Mouse (Mus musculus): ENCODE measurements around the gene Tas1r3.

Gene Tas1r3

DNA sequence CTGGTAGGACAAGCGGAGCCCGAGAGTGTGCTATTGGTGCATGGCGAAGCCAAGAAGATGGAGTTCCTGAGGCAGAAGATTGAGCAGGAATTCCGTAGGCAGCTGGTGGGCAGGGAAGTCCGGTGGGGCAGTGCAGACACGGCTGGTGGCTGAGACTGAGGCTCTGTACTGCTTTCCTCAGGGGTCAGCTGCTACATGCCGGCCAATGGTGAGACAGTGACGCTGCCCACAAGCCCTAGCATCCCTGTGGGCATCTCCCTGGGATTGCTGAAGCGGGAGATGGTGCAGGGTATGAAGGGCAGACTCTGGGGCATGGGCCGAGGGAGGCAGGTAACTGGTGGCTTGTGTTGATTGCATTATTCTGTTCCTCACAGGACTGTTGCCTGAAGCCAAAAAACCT is 24.5 kb upstream of the Tas1r3 start:
- DNase-seq (ENCODE audit: low spot score) = no peak

DNA sequence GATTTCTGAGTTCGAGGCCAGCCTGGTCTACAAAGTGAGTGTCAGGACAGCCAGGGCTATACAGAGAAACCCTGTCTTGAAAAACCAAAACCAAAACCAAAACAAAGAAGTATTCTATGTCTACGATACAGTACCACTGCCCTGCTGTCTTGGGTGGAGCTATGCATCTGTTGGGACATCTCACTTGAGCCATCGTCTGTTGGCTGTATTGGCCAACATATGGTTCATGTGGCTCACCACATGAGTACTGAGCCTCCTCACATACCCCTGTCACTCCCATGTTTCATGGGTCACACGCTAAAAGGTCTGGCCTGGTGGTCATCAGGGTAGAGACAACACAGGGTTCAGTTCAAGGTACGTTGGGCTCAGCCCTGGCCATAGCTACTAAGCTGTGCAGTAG is 23.2 kb upstream of the Tas1r3 start:
- DNase-seq (ENCODE audit: low spot score) = no peak

DNA sequence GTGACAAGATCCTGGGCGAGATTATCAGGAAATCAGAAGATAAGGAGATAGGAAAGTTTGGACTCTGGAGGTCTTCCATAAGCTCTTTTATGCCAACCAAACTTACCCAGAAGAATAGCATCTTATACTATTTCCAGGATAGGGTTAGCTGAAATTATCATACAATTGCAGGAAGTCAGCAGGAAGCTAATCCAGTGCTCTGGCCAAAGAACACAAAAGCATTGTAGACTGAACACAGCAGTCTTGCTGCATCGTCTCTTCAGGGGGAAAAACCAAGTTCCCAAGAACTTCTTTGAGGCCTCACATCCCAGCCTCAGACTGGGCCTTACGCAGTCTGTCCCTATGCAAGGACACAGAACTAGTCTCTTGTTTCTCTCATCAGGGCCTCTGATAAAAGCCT is 20.4 kb upstream of the Tas1r3 start:
- DNase-seq (ENCODE audit: low spot score) = no peak

DNA sequence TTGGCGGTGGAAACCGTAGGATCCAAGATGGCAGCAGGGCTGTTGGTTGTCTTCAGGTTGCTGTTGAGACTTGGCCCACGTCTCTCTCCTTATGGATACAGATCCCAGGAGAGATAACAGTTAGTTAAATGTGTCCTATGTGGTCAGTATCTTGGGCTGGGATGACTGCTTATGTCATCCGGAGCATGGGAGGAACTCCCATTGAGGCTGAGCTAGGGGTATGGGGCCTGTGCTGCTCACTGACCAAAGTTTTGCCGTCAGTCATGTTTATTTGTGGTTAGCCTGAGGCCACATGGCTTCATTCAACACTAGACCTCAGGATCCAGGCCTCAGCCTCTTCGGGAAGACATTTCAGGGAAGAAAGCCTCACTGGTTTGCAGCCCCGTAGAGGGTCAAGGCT is 8.2 kb upstream of the Tas1r3 start:
- DNase-seq (ENCODE audit: low spot score) = no peak

DNA sequence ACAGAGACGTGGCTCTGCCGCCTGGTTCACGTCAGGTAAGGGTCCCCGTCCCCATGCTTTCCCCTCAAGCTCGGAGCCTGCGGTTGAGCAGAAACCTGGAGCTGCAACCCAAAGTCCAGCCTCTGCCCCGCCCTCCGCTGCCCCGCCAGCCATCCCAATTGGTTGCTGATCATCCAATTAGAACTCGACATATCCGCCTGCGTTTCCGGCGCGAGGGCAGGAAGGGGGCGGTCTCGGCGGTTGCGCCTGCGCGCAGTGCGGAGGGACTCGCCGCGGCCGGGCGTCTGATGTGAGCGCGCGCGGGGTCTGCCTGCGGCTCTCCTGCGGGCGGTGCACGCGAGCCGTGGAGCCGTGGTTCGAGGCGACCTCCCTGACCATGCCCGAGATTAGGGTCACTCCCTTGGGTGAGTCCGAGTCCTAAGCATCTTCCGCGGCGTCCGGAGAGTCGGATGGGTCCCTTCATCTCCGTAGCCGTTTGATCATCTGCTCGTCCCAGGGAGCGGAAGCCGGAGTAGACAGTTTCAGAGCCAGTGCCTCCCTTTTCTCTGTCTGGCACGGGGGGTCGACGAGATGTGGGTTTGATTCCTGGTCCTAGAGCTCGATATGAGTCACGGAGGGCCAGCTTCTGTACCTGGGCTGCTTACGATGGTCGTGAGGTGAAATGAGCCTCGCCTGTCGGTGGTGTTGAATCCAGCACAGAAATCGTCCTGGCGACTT is 6.3 kb upstream of the Tas1r3 start, which contains the start of the genes Cptp and Ints11:
Cptp (minus strand) TSS at position 124 of the 717 bp plus-strand sequence.
Ints11 (plus strand) TSS at position 230 of the 717 bp plus-strand sequence.
- DNase-seq (ENCODE audit: low spot score) = peak; percentile 97

DNA sequence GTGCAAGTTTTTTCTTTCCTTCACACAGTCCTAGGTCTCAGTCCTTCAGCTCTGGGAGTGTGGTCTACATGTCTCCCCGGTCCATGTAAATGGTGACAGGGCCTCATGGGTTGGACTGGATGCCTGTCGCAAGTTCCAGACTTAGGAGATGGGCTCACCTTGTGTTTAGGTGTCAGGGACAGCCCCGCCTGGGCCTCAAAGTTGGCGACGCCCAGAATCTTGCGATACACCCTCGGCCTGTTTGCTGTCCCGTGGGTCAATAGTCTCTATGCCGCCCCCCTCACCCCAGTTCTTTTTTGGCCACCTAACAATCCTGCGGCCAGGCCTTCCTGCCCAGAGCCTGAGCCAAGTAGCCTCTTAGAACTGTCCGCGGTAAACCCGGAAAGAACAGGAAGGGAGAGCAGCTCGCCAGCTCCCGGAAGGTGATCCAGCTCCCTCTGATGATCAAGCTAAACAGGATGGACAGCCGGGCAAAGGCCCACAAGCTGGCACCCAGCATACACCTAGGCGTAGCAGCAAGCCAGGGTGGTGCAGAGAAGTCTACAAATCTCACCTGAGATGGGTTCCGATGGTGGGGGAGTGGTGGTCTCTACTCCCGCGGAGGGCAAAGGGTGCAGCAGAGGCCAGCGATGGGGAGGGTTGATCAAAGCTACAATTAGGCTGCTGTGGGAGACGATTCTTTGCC is 5.6 kb upstream of the Tas1r3 start:
- DNase-seq (ENCODE audit: low spot score) = peak; percentile 46

DNA sequence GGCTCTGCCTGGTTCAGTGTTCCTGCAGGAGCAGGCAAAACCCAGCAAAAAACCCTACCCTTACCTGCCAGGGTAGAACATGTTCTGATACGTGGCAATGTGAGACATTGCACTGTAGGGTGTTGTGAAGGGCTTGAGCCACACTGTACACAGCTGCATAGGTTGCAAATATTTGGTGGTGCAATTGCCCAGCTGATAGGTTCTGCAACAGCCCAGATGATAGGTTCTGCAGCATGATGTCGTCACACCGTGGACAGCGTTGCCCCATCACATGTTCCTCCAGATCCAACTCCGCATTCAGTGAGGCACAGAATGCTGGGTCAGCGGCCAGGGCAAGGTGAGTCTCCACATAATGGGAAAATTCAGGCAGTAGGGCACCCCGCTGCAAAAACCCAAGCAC is 1.4 kb downstream of the Tas1r3 start:
- no peak for DNase-seq (ENCODE audit: low spot score)

DNA sequence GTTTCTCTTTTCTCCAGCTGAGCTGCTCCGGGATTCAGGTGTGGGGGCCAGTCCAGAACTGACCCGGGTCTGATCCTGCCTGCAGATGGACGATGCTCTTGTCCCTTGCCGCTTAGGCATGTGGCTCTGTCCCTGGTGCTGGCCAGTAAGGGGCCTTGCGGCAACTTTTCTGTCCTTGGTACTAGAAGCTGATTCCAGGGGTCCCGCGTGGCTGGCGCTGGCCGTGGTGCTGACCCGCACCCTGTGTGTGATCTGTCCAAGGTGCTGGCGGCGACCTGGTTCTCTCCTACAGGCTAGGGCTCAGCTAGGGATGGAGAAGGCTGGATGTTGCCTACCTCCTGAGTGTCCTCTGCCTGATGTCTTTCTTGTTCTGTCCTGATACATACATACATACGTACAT is 3.8 kb downstream of the Tas1r3 start:
- DNase-seq (ENCODE audit: low spot score) = no peak

DNA sequence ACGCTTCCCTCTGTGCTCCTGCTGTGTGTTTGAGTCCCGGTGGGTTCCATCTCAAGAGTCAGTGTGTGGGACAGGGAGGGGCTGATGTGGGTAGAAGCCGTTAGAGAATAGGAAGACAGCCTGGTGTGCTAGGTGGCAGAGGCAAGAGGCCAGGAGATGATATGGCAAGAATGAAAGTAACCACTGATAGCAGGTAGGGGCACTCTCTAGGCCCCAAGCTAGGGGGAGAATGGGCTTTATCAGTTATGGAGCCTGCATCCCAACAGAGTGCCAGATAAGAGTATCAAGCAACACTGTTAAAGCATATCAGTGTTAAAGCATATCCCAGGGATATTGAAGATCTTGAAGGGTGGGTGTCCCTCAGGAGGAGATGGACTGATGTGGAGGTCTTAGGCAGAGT is 6.3 kb downstream of the Tas1r3 start:
- DNase-seq (ENCODE audit: low spot score) = no peak

DNA sequence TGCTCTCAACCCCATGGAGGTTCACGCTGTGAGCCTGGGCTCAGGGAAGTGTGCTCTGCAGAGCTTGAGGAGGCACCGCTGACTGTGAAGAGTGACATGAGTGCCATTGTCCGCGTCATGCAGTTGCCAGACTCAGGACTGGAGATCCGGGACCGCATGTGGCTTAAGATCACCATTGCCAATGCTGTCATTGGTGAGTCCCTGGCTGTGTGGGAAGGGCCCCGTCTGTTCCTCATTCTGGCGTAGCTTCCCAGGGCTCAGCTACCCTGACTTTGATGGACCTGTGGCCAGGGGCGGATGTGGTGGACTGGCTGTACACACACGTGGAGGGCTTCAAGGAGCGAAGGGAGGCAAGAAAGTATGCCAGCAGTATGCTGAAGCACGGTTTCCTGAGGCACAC is 7.1 kb downstream of the Tas1r3 start:
- no peak for DNase-seq (ENCODE audit: low spot score)

DNA sequence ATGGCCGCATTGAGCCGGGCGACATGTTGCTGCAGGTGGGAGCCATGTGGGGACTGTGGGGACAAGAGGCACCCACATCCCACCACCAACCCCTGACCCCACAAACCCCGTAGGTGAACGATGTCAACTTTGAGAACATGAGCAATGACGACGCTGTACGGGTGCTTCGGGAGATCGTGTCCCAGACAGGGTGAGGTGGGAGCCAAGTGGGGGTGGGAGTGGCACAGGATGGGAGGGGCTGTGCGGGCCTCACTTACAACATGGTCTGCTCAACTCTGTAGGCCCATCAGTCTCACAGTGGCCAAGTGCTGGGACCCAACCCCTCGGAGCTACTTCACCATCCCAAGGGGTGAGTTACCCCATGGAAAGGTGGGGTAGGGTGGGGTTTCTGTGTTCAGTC is 8.2 kb downstream of the Tas1r3 start:
- no peak for DNase-seq (ENCODE audit: low spot score)

DNA sequence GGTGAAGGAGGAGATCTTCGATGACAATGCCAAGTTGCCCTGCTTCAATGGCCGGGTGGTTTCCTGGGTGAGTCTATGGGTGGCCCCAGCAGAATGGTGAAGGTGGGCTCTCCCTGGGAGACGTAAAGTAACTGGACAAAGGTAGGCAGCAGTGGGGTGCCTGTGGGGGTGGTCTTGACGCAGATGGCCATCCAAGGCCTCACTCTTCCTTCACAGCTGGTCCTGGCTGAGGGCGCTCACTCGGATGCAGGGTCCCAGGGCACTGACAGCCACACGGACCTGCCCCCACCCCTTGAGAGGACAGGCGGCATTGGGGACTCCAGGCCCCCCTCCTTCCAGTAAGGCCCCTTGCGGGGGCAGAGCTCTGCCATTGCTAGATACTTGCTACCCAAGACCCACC is 9.7 kb downstream of the Tas1r3 start:
- no peak for DNase-seq (ENCODE audit: low spot score)

DNA sequence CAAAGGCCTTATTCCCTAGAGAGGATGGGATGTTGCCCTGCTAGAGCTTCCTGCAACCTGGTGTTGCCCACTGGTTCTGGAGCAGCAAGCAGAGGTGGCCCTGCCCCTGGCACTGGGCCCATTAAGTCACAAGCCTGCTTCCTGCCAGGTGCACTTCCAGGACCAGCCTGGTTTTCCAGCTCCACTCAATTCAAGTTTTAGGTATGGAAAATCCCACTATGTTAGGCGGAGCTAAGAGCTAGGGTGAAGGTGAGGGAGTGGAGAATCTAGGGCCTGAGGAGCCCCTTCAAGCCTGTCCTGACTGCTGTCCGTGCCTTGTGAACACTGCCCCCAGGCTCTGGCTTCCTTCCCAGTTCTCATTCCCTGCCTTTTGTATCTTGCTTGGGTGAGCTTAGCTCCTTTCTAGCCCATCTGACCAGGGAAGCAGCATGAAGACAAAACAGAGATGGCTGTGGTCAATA is 11.2 kb downstream of the Tas1r3 start:
- peak; percentile 80 for DNase-seq (ENCODE audit: low spot score)

DNA sequence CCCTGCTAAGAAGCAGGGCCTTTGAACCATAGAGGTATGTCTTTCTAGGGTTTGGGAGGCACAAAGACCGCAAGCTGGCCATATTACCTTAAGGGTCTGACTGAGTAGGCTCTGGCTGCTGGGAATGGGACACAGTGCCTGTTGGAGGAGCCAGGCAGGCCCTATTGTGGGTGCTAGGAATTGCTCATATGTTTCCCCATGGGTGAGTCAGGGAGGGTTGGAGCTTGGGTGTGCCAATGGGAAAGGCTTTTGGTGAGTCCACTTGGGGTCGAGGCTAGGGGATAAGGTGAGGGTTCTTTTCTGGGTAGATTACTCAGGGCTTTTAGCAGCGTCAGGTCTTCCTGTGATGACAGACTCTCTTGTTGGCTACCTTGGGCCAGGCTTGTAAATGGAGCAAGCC is 11.8 kb downstream of the Tas1r3 start:
- no peak for DNase-seq (ENCODE audit: low spot score)

DNA sequence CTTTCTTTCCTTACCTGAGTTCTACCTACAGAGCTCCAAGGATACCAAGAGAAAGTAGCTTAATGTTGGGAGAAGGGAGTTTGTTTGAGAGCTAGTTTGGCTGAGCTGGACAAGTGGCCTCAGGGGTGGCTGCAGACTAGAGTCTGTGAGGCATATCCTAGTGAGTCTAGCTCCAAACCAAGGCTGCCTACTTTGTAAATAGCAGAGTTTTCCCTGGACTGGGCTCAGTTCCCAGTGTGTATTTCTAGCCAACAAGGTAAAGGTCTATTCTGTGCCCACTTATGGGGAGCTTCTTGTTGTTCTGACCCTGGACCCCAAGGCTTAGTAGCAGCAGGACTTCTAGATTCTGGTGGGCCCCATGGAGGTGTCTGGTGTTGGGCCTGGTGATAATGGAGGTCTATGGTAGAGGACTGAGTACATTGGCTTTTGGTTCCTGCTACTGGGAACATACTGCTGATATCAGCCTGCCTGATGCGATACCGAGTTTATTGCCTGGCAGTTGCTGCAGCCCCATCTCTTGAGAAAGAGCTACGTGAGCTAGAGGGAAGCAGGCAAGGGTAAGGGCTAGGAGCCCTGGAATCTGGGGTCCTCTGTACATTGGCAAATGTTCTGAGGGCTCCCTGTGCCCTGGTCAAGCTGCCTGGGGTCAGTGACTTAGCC is 13.2 kb downstream of the Tas1r3 start:
- no peak for DNase-seq (ENCODE audit: low spot score)

DNA sequence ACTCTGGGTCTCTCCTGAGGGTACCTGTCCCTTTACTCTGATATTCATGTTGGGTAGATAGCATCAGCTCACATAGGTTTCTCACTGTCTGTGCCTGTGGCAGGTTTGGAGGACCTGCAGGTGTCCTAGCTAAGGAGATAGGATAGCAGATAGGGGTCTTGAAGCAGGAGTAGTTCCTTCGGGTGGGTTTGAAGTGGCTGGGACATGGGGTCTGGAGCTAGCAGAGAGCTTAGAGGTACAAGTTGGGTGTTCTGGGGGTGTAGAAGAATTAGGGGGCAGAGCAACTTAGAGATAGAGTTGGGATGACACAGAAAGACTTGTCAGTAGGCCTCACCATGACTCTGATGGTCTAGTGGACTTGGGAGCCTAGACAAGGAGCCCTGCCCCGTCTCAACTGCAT is 13.8 kb downstream of the Tas1r3 start:
- no peak for DNase-seq (ENCODE audit: low spot score)

DNA sequence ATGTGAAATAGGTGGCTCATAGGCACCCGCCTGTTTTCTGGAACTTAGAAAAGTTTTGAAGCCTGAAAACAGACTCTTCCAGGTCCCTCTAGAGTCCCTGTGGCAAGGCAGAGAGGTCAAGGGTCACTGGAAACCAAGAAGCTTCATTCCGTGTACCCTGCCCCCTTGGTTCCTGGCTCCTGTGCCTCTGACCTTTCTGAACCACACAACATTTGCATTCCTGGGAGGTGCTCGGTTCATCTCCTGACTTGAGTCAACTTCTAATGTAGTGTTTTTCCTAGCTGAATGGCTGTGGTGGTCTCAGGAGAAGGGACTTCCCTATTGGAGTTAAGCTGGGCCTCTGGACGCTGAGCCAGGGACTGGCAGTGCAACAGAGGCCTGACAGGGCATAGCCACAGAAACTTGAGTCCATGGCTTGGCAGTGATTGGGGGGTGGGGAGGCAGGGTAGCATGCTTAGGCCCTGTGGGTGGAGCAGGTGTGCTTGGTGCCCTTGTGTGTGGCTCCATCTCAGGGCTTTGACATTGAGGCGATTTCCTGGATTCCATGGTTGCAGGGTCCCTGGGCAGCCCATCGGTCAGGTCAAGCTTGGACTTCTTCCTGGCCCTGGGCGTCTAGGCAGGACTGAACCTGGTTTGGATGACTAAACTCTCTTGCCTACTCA is 14.6 kb downstream of the Tas1r3 start:
- DNase-seq (ENCODE audit: low spot score) = no peak

DNA sequence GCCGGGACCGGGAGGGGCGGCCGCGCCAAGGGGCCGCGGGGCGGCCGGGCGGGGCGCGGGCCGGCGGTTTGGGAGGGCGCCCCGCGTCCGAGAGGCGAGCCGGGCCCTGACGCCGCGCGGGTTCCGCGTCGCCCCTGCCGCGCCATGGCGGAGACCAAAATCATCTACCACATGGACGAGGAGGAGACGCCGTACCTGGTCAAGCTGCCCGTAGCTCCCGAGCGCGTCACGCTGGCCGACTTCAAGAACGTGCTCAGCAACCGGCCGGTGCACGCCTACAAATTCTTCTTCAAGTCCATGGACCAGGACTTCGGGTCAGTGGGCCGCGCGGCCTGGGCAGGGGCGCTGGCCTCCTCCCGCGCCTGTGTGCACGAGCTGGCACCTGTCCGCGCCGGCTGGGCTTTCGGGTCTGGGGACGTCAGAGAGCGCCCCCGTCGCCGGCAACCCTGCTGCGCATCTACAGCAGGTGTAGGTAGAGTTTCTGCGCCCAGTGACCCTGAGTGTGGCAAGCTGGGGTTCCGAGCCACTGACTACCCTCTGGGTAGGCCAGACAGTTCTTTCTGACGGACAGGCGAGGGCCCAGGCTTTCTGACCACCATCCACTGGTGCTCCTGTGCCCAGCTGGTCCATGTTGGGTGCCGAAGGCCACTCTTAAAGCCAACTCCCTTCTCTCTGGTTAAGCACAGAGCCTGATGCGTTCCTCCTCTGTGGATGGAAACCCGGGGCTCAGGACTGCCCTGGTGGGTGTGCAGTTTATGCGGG is 15.4 kb downstream of the Tas1r3 start:
- DNase-seq (ENCODE audit: low spot score) = peak; percentile 51

DNA sequence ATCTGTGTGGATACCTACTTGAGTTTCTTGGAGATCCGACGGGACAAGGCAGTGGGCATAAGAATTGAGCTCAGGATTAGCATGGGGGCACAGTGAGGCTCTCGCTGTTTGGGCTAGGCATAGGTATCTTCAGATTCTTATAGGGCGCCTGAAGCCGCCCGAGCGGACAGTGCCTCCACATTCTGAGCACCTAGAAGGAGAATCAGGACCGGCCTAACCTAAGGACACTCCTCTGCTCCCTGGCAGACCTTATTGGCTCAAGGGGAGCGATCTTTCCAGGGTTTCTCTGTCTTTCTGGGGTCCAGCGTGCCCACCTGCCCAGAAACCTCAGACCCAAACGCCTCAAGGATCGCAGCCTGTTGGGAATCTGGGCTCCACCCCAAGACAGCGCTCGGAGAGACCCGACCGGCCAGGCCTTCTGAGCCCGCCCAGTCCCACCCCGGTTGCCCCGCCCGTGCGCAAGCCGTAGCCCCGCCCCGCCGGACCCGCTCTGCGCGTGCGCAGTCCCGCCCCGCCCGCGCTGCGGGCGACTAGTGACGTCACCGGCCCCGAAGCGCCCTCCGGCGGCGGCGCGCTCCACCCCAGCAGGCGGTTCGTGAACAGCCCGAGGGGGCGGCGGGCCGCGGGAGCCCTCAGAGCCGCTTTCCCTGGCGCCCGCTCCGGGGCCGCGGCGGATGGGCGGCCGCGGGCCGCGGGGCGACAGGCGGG is 16.1 kb downstream of the Tas1r3 start, which contains the start of gene Dvl1:
Dvl1 (plus strand) TSS at position 532 of the 708 bp plus-strand sequence.
- DNase-seq (ENCODE audit: low spot score) = peak; percentile 94

DNA sequence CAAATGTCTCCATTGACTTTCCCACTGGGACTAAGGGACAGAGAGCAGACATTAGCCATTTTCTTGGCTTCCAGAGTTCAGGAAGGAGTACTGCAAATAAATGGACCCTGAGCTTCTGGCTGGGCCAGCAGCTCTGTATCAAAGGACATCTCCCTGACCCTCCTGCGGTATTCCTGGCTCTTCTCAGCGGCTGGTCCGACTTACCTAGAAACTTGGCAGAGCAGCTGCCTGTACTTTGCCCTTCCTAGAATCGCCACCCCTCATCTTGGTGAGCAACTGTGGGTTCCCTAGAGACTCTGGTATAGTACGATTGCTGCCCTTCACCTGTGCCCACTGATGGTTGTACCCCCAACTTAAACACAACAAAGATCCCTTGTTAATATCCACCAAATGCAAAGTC is 19.9 kb downstream of the Tas1r3 start:
- DNase-seq (ENCODE audit: low spot score) = no peak

DNA sequence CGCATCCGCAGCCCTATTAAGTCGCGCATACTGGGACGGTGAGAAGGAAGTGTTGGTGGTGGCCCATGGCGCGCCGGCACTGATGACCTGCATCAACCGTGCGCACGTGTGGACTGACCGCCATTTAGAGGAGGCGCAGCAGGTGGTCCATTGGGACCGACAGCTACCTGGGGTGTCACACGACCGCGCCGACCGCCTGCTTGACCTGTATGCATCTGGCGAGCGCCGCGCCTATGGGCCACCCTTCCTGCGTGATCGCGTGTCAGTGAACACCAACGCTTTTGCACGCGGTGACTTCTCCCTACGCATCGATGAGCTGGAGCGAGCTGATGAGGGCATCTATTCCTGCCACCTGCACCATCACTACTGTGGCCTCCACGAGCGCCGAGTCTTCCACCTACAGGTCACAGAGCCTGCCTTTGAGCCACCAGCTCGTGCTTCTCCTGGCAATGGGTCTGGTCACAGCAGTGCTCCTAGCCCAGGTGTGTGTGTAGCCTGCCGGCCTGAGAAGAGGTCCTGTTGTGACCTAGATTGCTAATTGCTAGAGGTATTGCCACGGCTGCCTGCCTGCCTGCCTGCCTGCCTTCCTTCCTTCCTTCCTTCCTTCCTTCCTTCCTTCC is 21.4 kb downstream of the Tas1r3 start:
- no peak for DNase-seq (ENCODE audit: low spot score)

Measured in MN1 (cell line).